Mouse (Mus musculus): ENCODE measurements at regions not wholly inside any gene's neighbourhood (a gene's known extent, or its start where the extent isn't known, plus 50 kb on each side); places are given as distances from the start of the nearest gene placed in this dataset.

DNA sequence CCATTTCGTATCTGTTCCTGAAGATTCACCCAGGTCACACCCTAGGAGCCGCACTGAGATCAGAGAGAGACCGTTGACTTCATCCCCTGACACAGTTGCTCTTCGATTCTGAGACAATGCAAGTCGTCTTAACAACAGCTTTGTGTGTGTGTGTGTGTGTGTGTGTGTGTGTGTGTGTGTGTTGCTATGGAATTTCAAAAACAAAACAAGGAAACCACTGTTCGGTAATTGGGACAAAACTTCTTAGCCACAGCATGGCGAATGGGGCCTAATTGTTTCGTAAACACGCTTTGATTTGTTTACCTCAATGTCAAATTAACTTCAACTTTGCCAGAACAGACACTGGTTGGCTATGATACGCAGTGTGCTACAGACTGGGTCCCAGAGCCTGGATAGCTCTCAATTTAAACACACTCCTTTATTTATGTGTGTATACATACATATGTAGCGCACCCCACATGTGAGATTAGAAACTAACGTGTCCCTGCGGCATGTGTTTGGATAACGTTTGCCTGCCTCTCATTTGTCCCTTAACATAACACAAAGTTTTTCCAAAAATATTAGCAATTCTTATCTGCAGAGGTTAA, 176.1 kb upstream of the Spred2 start:
- in situ Hi-C loops (cut with MboI): no loop called here

DNA sequence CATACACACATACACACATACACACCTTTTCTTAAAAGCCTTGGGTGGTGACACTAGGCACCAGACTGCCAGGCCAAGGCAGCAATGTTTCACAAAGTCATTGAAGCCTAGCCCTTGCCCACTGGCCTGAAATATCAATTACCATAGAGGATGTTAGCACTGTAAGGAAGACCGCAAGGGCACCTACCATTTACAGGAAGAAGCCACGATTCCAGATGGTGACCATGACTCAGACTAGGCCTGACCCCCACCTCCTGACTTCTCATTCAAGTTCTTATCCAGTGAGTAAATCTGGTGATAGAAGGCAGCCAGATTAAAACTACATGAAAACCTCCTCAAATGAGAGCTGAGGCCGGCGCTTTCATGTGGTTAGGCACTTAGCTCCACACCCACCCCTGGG, 165.3 kb upstream of the Spred2 start:
- in situ Hi-C loops (cut with MboI): no loop called here

DNA sequence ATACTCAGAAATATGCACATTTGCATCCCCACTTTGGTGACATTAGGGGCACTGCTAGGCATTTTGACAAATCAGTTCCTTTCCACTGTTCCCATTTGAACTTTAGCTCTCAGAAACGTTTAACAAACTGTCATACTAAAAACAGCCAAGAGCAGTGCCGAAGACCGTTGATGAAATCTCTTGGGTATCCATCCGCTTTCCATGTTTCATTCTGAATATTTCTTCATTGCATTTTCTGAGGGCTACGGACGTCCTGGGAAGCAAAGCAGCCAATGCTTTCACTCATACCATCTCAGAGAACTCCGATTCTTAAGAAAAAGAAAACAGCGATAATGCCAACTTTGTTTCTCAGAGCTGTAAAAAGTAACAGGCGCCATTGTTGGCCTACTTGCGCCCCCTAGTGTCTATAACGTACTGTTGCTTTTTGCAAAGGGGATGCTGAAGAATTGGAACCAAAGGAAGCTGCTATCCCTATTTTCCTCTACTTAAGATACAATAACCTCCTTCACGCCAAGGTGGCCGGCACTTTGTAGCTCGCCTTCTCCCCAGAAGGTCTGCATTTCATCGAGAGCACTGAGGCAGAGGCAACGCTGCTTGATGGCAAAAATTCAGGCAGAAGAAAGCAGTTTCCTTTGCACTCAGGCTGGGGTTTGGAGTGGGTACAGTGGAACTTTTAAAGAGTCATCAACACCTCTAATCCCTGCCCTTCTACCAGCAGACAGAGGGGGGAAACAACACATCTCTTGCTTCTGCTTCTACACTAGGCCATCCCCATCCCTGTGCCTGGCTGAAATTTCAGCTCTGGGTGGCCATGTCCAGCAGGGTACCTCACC, 163.1 kb upstream of the Spred2 start:
- in situ Hi-C loops (cut with MboI): no loop called here

DNA sequence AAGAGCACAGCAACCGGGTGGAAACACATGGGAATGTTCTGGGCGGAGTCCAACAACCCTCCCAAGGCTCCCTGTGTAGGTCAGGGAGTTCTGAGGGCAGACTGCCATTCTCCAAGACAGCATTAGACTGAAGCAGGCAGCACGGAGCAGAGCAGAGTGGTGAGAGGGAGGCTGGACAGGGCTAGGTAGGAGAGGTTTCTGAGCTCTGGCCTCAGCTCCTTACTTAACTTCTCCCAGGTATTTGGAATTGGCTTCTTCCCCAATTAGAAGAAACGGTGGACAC, 162.5 kb upstream of the Spred2 start:
- in situ Hi-C loops (cut with MboI): no loop called here

DNA sequence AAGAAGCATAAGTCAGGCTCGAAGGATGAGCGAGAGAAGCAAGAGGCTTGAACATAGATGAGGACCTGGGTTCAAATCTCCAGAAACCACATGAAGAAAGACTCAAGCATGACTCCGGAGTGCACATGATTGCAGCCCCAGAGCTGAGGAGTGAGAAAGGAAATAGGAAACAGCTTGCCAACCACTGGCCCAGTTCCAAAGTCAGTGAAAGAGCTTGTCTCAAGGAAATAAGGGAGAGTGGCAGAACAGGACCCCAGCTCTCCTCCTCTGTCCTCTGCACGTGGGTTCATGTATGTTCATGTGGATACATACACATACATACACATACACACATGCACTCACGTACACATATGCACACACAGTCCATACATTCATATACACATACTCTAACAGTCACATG, 156.9 kb upstream of the Spred2 start:
- in situ Hi-C loops (cut with MboI): no loop called here

DNA sequence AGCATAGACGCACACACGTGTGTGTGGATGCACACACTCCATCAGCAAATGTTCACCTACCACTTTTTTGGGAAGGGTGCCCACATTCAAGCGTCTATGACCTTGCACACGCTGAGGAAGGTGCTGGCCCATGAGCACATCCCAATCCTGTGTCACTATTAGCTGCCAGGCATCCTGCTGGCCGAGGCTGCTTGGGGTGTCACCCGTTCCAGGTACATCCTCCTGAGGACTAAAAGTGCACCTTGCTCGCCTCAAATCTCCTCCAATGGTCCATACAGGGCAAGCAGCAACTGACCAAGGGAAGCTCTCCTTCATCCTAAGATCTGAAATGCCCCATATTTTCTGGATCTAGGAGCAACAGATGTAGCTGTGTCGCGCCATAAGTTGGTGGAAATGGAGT, 156.3 kb upstream of the Spred2 start:
- in situ Hi-C loops (cut with MboI): no loop called here

DNA sequence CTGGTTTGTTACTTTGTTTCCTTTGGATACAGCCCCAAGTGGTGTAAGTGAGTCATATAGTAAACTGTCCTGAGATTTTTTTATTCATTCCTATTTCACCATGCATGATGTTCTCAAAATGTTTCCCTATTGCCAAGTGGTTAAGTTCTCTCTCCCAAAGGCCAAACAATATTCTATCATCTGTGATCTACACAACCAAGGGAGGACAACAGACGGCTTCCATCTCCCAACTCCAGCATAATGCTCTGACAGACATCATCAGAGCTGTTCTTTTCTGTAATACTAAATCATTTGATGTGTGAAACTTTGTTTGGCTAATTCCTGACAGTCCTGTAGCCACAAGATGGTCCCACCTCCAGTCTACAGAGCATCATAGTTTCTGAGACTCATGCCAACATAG, 155.2 kb upstream of the Spred2 start:
- in situ Hi-C loops (cut with MboI): no loop called here

DNA sequence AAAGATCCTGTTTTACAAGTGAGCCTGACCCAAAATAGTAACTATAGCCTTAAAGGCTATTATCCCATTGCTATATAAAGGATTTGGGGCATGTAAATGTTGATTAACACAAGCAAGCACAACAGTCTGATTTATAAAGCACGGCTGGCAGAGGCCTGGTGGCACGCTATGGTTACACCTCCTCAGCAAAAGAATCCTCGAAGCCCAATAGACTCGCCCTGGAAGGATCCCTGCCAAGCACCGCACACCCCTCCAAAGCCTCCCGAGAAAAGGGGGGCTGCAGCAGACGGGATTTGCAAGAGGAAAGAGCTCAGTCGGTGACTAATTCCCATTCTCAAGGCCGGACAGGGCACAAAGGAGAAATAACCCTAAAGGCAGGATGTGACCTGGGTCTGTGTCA, 150.2 kb upstream of the Spred2 start:
- in situ Hi-C loops (cut with MboI): no loop called here

DNA sequence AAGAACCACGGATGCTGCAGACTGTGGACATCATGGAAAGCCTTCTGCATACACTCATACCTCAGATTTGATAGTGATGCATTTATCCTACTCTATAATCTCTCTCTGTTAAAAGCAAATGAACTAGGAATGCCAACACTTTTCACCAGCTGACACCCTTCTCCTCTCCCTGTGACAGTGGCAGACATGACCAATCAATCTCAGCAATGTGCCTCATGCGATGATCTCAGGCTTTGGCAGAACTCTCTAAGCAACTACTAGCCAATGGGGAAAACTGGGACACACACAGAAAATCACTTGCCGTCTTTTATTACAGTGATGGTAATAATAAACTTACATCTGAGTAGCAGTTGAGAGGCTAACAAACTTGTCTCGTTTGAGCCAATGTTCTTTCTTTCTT, 148.4 kb upstream of the Spred2 start:
- in situ Hi-C loops (cut with MboI): no loop called here

DNA sequence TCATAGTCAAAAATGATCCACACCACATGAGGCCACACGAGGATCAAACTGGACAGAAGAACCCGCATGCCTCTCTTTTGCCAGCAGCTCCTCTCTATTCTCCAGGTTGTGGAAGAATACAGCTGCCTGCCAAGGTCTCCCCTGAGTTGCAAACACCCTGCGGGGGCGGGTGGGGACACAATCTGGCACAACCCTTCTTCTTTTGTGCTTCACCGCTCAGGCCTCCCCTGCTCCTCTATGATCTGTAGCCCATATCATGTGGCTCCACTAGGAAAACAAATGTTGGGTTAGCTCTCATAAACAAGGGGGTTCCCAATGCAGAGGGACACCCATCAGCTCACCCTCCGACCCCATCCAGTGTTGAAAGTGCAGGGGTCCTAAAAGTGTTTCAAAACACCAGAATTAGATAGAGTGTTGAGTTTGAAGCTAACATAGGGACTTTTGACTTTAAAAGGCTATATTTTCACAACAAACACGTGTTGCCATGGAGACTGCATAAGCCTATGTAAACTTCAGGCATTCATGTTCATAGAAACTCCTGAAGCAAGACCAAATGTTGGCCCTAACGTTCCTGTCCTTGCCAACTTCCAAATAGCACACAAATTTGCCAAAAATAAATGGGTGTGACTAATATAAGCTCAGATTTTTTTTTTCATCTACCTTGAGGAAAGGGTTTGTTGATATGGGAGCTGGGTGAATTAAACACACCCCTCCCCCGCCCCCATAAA, 147.5 kb upstream of the Spred2 start:
- in situ Hi-C loops (cut with MboI): no loop called here

DNA sequence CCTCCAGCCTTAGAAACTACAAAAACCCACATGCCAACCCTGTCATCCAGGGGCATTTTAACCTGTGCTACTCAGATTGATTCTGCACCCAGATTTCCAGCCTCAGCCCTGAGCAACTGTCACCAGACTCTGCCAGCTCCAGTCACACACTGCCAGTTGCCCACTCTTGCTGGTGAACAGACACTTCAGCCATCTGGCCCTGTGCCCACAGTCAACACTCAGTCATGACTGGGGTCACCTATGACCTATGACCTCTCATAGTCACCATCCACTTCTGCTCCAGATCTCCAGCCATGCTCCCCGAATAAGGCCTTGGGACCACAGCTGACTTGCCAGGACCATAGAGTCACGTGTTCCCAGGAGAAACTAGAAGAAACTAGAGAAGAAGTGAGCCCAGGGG, 146.0 kb upstream of the Spred2 start:
- in situ Hi-C loops (cut with MboI): no loop called here

DNA sequence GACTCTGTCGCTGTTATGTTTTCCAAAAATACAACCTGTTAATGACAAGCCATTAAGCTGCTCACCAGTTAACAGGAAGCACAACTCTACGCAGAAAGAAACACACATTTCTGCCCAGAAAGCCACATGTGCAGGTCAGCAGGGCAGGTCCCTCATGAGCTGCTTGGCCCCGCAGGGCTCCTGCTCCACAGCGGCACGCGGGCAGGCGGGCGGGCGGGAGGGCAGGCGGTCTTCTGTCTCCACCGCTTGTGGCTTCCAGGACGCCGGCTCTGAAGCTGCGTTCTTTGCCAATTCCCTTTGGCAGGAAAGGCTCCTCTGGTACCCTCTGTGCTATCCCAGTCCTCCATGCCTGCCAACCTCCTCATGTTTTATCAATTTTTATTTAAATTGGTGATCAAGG, 139.1 kb upstream of the Spred2 start:
- in situ Hi-C loops (cut with MboI): no loop called here

DNA sequence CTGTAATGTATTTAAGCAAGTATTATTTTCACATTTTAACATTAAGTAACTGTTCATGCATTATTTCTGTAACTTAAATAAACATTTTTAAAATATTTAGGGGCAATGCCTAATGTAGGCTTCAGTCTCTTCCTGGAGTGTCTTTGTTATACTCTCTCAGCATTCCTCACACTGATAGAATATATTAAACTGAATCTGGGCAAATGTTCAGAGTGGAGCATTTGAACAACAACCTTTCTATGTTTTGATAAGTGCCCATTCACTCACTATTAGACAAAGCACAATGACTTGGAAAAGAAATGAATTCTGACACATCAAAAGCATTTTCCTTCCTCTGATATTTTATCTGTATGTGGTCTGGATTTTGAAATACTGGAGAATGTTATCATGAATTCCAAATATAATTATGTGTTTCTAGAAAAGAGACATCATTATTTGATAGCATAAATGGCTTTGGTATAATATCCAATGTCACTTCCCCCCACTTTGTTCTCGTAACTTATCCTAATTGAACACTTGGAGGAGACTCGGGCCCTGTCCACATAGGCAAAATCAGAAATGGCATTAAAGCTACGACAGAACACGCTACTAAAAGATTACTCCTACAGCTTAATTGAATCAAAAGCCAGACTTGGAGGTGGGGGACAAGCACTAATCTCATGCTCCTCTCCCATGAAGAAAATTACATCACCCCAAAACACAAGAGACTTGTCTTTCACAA, 127.1 kb upstream of the Spred2 start:
- in situ Hi-C loops (cut with MboI): no loop called here

DNA sequence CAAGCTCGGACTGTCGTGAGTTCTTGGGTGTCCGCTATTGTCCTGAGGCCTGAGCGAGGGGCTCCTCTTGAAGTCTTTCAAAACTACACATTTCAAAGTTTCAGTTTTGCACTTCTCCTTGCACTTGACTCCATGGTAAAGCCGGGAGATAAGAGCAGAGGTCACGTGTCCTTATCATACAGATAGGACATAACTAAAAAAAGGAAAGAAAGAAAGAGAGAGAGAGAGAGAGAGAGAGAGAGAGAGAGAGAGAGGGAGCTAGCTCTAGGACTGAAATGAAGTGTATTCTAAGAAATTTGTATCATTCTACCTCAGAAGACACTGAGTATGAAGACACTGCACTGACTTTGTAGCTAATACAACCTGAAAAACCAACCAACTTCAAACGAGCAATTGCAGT, 114.8 kb upstream of the Spred2 start:
- in situ Hi-C loops (cut with MboI): no loop called here

DNA sequence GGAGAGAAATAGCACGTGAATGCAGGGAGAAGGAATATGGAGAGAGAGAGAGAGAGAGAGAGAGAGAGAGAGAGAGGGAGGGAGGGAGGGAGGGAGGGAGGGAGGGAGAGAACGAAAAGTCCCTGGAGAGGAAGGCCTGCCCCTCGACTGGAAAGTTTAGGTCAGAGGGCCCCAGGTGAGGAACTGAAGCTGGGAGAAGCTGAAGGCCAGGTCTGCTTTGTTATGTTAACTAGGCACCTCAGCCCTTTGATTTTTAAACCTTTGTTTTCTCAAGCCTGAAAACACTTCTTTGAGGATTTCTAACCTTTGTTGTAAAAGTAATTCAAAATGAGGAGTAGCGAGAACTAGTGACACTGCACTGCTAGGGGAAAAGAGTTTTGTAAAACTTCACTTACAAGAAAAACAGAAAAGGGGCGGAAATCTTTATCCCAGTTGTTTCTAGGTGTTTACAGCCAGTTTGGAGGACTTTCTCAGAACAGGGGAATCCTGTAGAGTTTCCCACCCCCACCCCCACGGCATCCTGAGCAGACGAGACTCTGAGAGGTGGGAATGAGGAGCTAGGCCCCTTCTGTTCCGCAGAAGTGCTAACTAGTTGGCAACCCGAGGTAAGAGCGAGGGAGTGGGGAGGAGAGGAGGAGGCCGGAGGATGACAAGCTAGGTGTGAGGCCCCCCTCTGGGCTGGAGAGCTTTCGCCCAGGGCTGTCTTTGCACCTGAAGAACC, 112.7 kb upstream of the Spred2 start:
- in situ Hi-C loops (cut with MboI): no loop called here

DNA sequence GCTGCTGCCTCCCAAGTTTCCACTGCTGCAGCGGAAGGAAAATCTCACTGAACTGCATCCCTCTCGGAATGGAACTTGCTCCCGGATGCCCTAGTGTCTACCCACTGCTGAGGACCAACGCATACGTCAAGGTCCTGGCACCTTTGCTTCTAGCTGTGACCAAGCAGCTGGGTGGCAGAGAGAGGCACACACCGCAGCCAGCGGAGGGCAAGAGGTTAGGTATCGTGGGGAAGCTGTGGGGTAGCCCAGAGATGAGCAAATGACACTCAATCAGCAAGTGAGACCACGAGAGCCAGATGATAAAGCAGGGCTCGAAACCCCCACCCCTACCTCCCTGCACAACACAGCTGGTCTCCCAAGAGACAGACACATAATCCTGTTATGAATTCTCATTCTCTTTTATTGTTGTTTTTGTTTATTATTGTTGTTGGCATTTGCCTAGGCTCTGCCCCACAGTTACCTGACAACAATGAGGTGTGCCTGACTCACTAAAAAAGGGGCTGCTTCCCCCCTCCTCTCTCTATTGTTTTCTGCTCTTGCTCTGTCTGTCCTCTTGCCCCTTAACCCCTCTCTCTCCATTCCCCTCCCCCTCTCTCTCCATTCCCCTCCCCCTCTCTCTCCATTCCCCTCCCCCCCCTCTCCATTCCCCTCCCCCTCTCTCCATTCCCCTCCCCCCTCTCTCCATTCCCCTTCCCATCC, 112.0 kb upstream of the Spred2 start:
- in situ Hi-C loops (cut with MboI): no loop called here

DNA sequence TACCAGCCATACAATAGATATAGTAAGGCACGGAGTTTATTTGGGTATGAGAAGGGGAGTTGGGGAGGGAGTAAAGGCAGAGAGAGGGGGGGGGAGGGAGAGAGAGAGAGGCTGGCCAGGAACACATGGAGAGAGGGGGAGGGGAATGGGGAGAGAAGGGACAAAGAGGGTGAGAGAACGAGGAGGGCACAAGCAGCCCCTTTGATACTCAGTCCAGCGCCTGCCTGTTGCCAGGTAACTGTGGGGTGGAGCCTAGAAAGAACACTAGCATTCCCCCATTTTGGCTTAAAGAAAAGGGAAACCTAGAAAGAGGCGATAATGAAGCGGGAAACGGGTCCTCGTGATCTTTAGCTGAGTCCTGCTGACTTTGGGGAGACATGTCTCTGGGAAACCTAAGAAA, 110.6 kb upstream of the Spred2 start:
- in situ Hi-C loops (cut with MboI): no loop called here

DNA sequence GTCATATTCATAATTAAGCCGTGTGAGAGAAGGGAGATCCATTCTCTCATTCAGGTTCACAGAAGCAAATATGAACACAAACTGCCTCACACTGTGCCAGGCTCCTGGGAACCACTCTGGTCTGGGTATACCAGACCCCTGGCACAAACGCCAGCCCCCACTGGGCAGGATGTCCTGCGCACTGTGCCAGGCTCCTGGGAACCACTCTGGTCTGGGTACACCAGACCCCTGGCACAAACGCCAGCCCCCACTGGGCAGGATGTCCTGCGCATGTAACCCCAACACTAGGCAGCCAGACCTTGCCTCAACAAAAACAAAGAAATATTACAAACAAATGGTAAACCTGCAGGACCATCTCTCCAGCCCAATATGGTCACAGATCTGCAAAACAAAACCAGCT, 101.2 kb upstream of the Spred2 start:
- in situ Hi-C loops (cut with MboI): no loop called here

DNA sequence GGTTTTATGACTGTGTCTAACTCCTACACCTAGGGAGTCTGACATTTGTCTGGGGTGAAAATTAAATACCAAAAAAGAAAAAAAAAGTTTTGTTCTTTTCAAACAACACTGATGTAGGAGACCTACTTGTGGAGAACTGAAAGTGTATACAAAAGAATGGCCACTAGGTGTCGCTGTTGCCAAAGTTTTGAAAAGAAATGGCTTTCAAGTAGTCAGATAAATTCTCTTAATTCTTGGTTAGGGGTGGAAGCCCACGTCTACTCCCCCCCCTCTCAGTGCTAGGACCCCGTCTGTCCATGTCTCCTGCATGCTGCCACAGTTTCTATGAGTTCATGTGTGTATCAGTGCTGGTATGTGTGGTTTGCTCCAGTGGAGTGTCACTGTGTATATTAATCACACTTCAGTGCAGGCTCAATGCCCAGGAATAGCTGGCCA, 100.7 kb upstream of the Spred2 start:
- in situ Hi-C loops (cut with MboI): no loop called here

DNA sequence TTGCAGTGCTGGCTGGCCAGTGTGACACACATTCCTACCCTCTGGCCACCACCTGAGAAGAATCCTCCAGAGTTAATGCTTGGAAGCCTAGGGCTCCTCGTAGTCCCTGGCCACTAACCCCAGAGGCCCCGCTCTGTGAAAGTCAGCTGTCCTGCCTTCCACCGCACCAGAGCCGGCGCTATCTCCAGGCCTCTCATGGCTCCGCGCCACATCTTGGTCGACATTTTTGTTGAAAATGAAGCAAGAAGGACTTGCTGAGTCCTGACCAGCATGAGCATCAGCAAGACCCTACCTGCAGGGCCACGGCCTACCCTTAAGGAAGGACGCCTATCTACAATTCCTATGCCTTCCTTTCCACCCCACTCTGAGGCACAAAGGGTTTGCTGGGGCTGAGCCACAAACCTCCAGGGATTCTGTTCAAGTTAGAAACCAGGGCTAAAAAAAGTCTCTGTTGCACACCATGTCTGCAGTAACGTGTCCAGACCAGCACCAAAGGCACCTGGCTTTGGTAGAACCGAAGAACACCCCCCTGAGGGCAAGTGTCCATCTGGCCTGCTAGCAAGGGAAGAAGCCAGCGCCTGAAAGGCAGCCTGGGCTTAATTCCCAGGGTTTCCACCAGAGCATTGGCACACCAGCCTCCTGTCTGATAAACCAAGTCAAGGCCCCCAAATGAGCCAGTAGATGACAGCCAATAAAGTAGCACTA, 97.5 kb upstream of the Spred2 start:
- in situ Hi-C loops (cut with MboI): loop anchor here (25.0 kb wide), 1 partner anchor 211 kb away; no protein-coding TSS in a partner anchor

DNA sequence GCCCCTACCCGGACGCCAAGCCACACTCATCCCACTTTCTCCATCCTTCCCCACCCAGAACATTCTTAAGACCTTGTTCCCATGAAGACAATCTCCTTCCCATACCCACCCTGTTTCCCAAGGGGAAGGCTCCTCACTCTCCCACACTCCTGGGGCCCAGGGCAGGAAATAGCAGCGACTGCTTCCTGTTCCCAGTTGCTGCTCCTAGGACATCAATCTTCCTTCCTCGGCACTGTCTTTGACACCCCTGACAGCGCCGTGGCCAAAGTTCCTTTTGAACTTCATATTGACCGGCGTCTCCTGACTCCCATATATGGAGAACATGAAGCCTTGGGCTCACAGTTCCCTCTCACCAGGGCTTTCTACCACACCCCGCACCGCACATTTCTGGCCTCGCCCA, 96.2 kb upstream of the Spred2 start:
- in situ Hi-C loops (cut with MboI): loop anchor here (25.0 kb wide), 1 partner anchor 209 kb away; no protein-coding TSS in a partner anchor

All from mature B cell (primary cell).